27 mouse cellular contexts compared by ENCODE assay signal in genomic region chr10:72533859-72534258, GRCm38 (mm10).
DNase-seq lines count a peak whose midpoint lies in the region; ATAC-seq and TF ChIP-seq lines count a peak whose summit lies in the region.
"Had no signal": no experiment of that assay in that cellular context is flagged by ENCODE, and none has a peak within 500 bp of the region (broad histone marks: within the 10 kb centered on the region; RNA-seq: fewer than 3 reads in every experiment).

No protein-coding gene starts in this region.

- peak; percentile 21 for DNase-seq in forebrain, embryonic 14.5 days (ENCODE audit: low spot score)
- DNase-seq in forebrain, embryonic 11.5 days (ENCODE audit: low spot score) = no peak
- no peak for DNase-seq in midbrain, embryonic 10.5 days (ENCODE audit: low spot score)
- DNase-seq in brain, embryonic 14.5 days (ENCODE audit: low read depth) = peak; percentile 56
- no peak for DNase-seq in liver, embryonic 11.5 days (ENCODE audit: low spot score)
- DNase-seq: adrenal gland, postnatal 10 days; adrenal gland, postnatal 36 days; B cell, adult 2 months; cerebellum, adult 11 months; cerebellum, adult 2 months; cerebellum, adult 9-11 months; cerebellum, postnatal 25 days; gastrocnemius, adult 2 months; gastrocnemius, postnatal 14 days; heart, adult 11 months had no signal

- no peaks in the 10 kb centered on the region for H3K36me3 ChIP-seq in forebrain, embryonic 14.5 days (ENCODE audit: control insufficient read depth, insufficient read depth, low read length)
- H3K36me3 ChIP-seq in forebrain, embryonic 11.5 days (ENCODE audit: control insufficient read depth, insufficient read depth, low read length) = no peaks in the 10 kb centered on the region
- no peaks in the 10 kb centered on the region for H3K36me3 ChIP-seq in midbrain, embryonic 13.5 days
- no peaks in the 10 kb centered on the region for H3K36me3 ChIP-seq in midbrain, embryonic 10.5 days
- H3K36me3 ChIP-seq in liver, embryonic 11.5 days (ENCODE audit: control insufficient read depth, insufficient read depth, low read length) = no peaks in the 10 kb centered on the region
- H3K36me3 ChIP-seq: embryonic facial prominence, embryonic 12.5 days; embryonic facial prominence, embryonic 15.5 days; forebrain, embryonic 12.5 days; G1E; hindbrain, embryonic 12.5 days had no signal

- H3K27ac ChIP-seq in forebrain, embryonic 14.5 days (ENCODE audit: low read depth, low read length) = no peak overlapping the region
- H3K27ac ChIP-seq in forebrain, embryonic 11.5 days (ENCODE audit: low read depth, low read length) = no peak overlapping the region
- no peak overlapping the region for H3K27ac ChIP-seq in midbrain, embryonic 13.5 days
- H3K27ac ChIP-seq in midbrain, embryonic 10.5 days (replicated peaks) = no peak overlapping the region
- no peak overlapping the region for H3K27ac ChIP-seq in liver, embryonic 11.5 days (ENCODE audit: low read depth, low read length)
- H3K27ac ChIP-seq: embryonic facial prominence, embryonic 12.5 days; embryonic facial prominence, embryonic 15.5 days; forebrain, embryonic 12.5 days; gastrocnemius, adult 2 months; hindbrain, embryonic 12.5 days; hindbrain, postnatal 0 days had no signal

- H3K4me3 ChIP-seq in forebrain, embryonic 14.5 days (ENCODE audit: low read depth, low read length) = no peak overlapping the region
- no peak overlapping the region for H3K4me3 ChIP-seq in forebrain, embryonic 11.5 days (ENCODE audit: low read depth, low read length)
- no peak overlapping the region for H3K4me3 ChIP-seq in midbrain, embryonic 13.5 days (replicated peaks)
- H3K4me3 ChIP-seq in midbrain, embryonic 10.5 days = no peak overlapping the region
- H3K4me3 ChIP-seq in liver, embryonic 11.5 days (ENCODE audit: low read depth, low read length) = no peak overlapping the region
- H3K4me3 ChIP-seq: embryonic facial prominence, embryonic 12.5 days; embryonic facial prominence, embryonic 15.5 days; forebrain, embryonic 12.5 days; gastrocnemius, adult 2 months; hindbrain, embryonic 12.5 days had no signal

- no peaks in the 10 kb centered on the region for H3K4me1 ChIP-seq in forebrain, embryonic 14.5 days (ENCODE audit: control insufficient read depth, insufficient read depth, low read length)
- no peaks in the 10 kb centered on the region for H3K4me1 ChIP-seq in forebrain, embryonic 11.5 days (replicated peaks; ENCODE audit: control insufficient read depth, insufficient read depth, low read length)
- no peaks in the 10 kb centered on the region for H3K4me1 ChIP-seq in midbrain, embryonic 13.5 days (replicated peaks)
- no peaks in the 10 kb centered on the region for H3K4me1 ChIP-seq in midbrain, embryonic 10.5 days
- H3K4me1 ChIP-seq in liver, embryonic 11.5 days (replicated peaks; ENCODE audit: control insufficient read depth, insufficient read depth, low read length) = no peaks in the 10 kb centered on the region
- H3K4me1 ChIP-seq: embryonic facial prominence, embryonic 12.5 days; embryonic facial prominence, embryonic 15.5 days; forebrain, embryonic 12.5 days; hindbrain, embryonic 12.5 days had no signal

- H3K4me2 ChIP-seq in forebrain, embryonic 14.5 days (ENCODE audit: low read length) = no peak overlapping the region
- no peak overlapping the region for H3K4me2 ChIP-seq in forebrain, embryonic 11.5 days (ENCODE audit: low read depth, low read length, severe bottlenecking)
- H3K4me2 ChIP-seq in midbrain, embryonic 13.5 days (replicated peaks) = no peak overlapping the region
- no peak overlapping the region for H3K4me2 ChIP-seq in liver, embryonic 11.5 days
- H3K4me2 ChIP-seq: embryonic facial prominence, embryonic 12.5 days; embryonic facial prominence, embryonic 15.5 days; forebrain, embryonic 12.5 days; heart, embryonic 11.5 days; hindbrain, embryonic 12.5 days had no signal

- TF ChIP-seq CTCF in brain, embryonic 14.5 days (IDR thresholded peaks at IDR 0.05; ENCODE audit: borderline replicate concordance, extremely low read depth, insufficient read depth, insufficient read length) = no peak

- H3K27me3 ChIP-seq in forebrain, embryonic 14.5 days (replicated peaks; ENCODE audit: control insufficient read depth, insufficient read depth, low read length) = no peaks in the 10 kb centered on the region
- H3K27me3 ChIP-seq in forebrain, embryonic 11.5 days (ENCODE audit: control insufficient read depth, insufficient read depth, low read length) = no peaks in the 10 kb centered on the region
- no peaks in the 10 kb centered on the region for H3K27me3 ChIP-seq in midbrain, embryonic 13.5 days
- no peaks in the 10 kb centered on the region for H3K27me3 ChIP-seq in midbrain, embryonic 10.5 days (ENCODE audit: low read depth, poor library complexity, severe bottlenecking)
- no peaks in the 10 kb centered on the region for H3K27me3 ChIP-seq in liver, embryonic 11.5 days (replicated peaks; ENCODE audit: control insufficient read depth, insufficient read depth, low read length)
- H3K27me3 ChIP-seq: CH12.LX; embryonic facial prominence, embryonic 12.5 days; embryonic facial prominence, embryonic 15.5 days; forebrain, embryonic 12.5 days; hindbrain, embryonic 12.5 days; Patski had no signal

- no peak for TF ChIP-seq POLR2A in brain, embryonic 14.5 days (IDR thresholded peaks at IDR 0.05; ENCODE audit: borderline replicate concordance, extremely low read depth, insufficient read depth, insufficient read length, poor library complexity, severe bottlenecking)

- H3K9ac ChIP-seq in forebrain, embryonic 14.5 days (ENCODE audit: low read length) = no peak overlapping the region
- H3K9ac ChIP-seq in forebrain, embryonic 11.5 days (ENCODE audit: low read length) = no peak overlapping the region
- H3K9ac ChIP-seq in midbrain, embryonic 13.5 days (replicated peaks) = no peak overlapping the region
- no peak overlapping the region for H3K9ac ChIP-seq in liver, embryonic 11.5 days (ENCODE audit: low read depth, low read length)
- H3K9ac ChIP-seq: embryonic facial prominence, embryonic 12.5 days; embryonic facial prominence, embryonic 15.5 days; forebrain, embryonic 12.5 days; hindbrain, embryonic 12.5 days had no signal

- peak; percentile 23; the same call in 1 of the 2 replicates for ATAC-seq in forebrain, embryonic 14.5 days
- ATAC-seq in forebrain, embryonic 11.5 days (replicated peaks; ENCODE audit: low FRiP score) = no peak
- peak; percentile 65; the same call in 1 of the 2 replicates for ATAC-seq in midbrain, embryonic 13.5 days
- ATAC-seq in liver, embryonic 11.5 days (replicated peaks; ENCODE audit: low FRiP score) = no peak
- ATAC-seq: hindbrain, postnatal 0 days; inflammation-experienced regulatory T-cells, adult 6 months; intestine, postnatal 0 days; Patski had no signal

- no peaks in the 10 kb centered on the region for H3K9me3 ChIP-seq in forebrain, embryonic 14.5 days (replicated peaks; ENCODE audit: control insufficient read depth, low read length)
- no peaks in the 10 kb centered on the region for H3K9me3 ChIP-seq in forebrain, embryonic 11.5 days (ENCODE audit: control insufficient read depth, low read length)
- H3K9me3 ChIP-seq in midbrain, embryonic 13.5 days = no peaks in the 10 kb centered on the region
- H3K9me3 ChIP-seq in midbrain, embryonic 10.5 days (replicated peaks) = no peaks in the 10 kb centered on the region
- no peaks in the 10 kb centered on the region for H3K9me3 ChIP-seq in liver, embryonic 11.5 days (ENCODE audit: control insufficient read depth, low read length)
- H3K9me3 ChIP-seq: embryonic facial prominence, embryonic 12.5 days; embryonic facial prominence, embryonic 15.5 days; forebrain, embryonic 12.5 days; G1E; hindbrain, embryonic 12.5 days had no signal

- 62% methylated on average over 4 of the region's 4 CpGs for WGBS in forebrain, embryonic 14.5 days
- 84% methylated on average over 4 of the region's 4 CpGs for WGBS in forebrain, embryonic 11.5 days
- WGBS in midbrain, embryonic 13.5 days = 75% methylated on average over 4 of the region's 4 CpGs
- whole genome bisulfite sequencing in midbrain, embryonic 10.5 days = 92% methylated on average over 4 of the region's 4 CpGs
- WGBS in liver, embryonic 11.5 days = 77% methylated on average over 4 of the region's 4 CpGs

Comparison
In these comparisons a context has a peak if more than half of its experiments do, and no peak if none do; other contexts are left out.
1. ATAC-seq: peak in forebrain, embryonic 14.5 days (single experiment) and midbrain, embryonic 13.5 days (single experiment); none in forebrain, embryonic 11.5 days (single experiment) and liver, embryonic 11.5 days (single experiment).
2. DNase-seq: peak in forebrain, embryonic 14.5 days (single experiment) and brain, embryonic 14.5 days (single experiment); none in forebrain, embryonic 11.5 days (single experiment), midbrain, embryonic 10.5 days (single experiment) and liver, embryonic 11.5 days (single experiment).